Mouse (Mus musculus) 3134 (cell line): ENCODE data around the gene Ankra2.

Experiments used
- DNase-seq: peaks from one replicate; pipeline ENCODE4 v3.0.0-alpha.2; 2011; ENCODE audit warnings: low spot score; ENCODE audit not compliant: insufficient read length; ENCODE audit errors: extremely low read depth

Ankra2 gene

DNA sequence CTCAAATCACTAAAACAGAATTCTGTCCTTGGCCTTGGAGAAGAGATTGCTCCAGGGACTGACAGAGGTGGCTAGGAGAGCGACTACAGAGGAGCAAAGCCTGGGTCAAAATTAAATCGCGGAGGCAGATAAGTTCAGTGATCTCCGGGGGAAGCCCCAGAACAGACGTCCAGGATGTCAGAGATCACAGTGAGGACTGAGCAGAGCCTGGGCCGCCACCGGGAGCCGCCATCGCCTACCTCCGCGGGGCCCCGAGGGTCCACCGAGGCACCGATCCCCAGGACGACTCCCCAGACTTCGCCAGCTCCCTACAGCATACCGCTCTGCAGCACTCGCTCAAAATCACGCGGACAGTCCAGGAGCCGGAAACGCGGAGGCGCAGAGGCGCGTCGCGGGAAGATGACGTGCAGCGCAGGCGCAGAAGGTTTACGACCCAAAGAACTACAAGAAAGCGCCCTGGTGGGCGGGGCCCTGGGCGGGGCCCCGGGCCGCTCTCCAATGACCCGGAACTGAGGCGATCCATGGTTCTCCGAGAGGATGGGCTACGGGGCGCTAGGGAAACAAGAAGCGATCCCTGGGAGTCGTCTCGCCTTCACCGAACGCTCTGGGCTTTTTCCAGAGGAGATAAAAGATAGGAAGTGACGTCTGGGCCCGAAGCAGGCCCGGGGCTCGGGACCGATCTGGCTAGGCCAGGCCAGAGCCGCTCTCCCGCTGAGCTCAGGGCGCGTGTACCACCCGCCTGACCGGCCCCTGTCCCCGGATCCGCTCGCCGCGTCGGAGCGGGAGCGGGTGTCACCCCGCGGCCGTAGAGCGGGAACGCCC, at the start of gene Ankra2, which contains the start of gene Utp15:
TSS of gene Ankra2 (plus strand) at position 439 of the 822 bp plus-strand sequence.
TSS of gene Utp15 (minus strand) at position 406 of the 822 bp plus-strand sequence.
- peak; percentile 100 for DNase-seq

DNA sequence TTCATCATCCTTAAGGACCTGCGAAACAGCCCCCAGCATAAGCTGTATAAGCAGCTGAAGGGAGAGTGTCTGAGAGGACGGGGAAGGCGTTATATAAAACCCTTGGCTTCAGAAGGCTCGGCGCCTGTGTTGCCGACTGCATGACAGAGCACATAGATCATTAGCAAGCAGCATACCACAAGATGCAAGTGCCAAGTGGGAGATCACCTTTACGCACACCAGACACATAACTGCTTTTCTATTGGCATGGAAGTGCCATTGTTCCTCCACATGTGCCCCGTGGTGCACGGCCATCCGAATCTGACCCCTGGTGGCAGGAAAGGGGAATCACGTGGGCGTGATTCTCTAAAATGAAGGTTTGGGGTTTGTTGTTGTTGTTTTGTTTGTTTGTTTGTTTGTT, 40.0 kb upstream of the Ankra2 start:
- no peak for DNase-seq

DNA sequence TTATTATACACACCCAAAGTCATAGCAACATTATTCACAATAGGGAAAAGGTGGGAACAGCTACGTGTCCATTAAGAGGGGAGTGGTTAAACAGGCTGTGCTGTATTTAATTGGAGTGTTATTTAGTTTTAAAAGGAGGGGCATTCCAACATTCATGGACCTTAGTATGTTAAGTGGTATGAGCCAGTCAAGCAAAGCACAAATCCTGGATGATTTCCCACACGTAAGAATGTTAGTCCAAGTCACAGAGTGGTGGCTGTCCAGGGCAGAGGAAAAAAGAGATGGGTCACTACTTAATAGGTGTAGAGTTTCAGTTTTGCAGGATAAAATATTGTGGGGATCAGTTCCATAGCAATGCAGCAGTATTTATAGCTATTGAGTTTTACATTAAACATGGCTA, 36.6 kb upstream of the Ankra2 start:
- no peak for DNase-seq

DNA sequence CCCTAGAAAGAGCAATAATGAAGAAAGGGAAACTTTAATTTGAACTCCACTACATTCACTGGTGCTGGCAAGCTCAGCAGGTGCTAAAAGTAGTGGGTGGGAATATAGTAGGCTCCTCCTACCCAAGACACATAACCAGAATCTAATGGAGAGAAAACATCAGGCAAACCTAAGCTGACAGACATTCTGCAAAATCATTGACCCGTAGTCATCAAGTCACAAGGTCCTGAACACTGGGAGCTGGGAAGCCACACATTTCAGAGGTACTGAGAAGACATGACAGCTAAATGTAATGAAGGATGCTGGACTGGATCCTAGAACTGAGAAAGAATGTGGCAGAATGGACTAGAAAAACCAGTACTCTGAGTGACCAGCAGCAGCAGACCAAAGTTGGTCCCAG, 32.4 kb upstream of the Ankra2 start:
- DNase-seq, result no peak

DNA sequence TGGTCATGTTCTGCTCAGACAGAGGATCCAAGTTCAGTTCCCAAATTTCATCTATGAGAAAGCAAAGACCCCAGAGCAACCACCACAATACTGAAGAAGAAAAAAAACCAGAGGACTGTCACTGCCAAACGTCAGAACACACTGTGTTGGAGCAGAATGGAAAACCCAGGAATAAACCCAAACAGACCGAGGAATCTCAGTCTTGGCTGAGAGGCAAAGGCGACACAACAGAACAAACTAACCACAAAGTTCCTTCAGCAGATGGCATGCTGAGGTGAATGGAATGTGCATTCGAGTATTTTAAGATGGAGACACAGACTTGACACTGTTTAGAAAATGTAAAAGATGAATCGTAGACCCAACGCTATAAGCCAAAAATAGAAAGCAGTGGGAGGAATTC, 27.4 kb upstream of the Ankra2 start:
- no peak for DNase-seq

DNA sequence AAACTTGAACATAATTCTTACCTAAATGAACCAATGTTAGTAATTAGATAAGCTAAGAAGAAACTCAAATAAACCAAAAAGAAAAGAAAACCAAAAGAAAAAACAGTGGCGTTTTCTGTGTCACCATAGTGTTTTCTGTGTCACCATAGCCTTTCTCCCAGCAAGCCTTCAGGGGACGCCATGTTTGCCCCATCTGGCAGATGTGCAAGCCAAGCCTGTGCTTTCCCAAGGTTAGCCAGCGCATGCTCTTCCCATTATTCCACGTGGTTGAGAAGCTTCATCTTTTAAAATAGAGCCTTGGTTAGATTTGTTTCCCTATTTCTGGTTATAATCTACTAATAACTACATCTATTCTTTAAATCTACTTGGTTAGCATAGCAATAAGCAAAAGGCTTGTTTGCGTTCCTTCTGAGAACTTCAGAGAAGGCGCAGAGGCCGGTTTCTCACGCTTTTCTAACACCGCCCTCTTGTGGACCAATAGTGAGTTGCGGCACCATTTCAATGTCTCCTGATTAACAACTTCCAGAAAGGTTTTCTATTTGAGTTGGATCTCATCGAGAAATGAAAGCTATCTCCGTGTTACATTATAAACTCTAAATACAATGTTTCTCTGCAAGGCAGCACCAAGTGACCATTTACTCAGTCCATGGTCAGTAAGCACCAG, 22.8 kb upstream of the Ankra2 start:
- DNase-seq, result peak; percentile 20

DNA sequence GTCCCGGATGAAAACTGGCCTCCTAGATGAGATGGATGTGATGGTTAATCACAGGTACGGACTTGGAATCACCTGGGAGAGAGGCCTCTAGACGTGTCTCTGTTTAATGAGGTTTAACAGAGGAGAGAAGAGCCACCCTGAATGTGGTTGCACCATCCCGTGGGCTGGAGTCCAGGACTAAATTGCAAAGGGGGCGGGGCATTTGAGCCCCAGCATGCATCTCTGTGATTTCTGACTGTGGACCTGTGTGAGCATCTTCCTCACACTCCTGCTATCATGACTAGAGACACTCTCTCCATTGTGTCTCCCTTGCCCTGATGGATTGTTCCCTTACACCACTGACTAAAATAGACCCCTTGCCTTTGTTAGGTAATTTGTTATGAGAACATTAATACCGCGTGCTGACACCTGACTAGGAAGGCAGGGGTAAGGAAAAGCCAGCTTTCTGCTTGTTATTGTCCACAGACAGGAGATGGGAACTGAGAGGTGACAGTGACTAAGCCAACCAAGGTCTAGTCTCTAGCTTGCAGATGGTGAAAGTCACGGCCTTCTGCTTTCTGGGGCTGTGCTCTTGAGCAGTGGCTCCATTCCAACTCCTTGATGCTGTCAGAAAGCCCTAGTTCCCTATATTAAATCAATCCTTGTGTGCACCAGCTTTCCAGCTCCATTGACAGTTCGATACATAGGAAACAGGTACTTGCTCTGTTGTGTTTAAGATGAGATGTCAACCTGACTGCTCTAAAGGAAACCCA, 21.2 kb upstream of the Ankra2 start:
- DNase-seq, result no peak

DNA sequence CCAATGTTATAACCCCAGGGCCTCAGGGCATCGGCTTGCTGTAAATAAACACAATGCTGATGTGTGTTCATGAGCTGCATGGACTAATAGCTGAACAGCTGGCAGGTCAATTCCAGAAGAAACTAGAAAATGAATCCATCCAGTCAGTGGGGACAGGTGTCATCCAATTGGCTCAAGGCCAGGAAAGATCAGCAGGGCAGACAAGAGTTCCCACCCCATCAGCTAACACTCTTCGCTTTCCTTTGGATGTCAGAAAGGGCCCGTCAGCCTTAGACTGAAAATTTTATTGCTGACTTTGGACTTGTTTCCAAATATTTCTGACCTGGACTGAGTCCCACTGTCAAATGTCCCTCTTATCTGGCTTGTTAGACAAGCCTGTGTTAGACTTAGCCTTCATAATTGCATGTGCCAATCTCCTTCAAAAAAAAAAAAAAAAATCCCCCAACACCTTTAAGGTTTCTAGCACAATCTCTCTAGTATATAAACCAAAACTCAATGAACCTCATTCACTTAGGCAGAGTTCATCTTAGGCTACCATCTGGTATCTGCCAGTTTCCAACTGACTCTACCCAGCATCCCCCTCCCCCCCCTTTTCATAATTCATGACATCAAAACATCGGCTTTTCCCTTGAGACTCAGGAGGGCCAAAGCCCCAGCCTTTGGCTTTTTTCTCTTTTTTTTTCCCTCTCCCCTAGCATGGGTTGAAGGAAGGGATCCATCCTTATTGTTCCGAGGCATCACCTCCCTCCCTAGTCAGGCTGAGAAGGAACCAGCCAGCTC, 18.1 kb upstream of the Ankra2 start:
- no peak for DNase-seq

DNA sequence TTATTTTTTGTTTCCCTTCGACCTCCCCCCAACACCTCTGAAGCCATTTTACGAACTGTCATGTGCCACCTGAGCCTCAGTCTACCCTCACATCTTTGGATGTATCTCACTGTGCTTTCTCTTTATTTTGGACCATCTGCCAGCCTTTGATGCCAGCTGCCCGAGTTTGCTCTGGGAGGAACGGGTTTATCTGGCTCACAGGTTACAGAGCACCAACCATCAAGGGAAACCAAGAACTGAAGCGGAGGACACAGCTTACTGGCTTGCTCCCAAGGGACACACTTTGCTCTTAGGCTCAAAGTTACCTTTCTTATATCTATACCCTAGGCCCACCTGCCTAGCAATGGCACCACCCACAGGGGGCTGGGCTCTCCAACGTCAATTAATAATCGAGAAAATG, 17.5 kb upstream of the Ankra2 start:
- no peak for DNase-seq

DNA sequence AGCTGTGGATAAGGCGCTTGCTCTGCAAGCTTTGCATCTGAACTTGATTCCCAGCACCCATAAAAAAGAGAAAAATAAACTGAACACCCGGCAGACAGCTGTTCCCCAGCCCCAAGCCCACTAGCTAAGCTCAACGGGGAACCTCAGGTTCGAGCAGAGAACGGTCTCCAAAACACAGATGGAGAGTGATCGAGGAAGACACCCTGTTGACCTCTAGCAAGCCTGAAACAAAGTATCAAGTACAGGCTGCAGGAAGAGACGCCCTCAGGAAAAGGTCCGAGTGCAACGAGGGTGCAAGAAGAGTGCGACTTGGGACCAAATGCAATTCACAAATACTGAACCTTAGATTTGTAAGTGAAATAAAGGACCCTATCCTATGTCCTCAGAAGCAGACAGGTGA, 13.3 kb upstream of the Ankra2 start:
- no peak for DNase-seq

DNA sequence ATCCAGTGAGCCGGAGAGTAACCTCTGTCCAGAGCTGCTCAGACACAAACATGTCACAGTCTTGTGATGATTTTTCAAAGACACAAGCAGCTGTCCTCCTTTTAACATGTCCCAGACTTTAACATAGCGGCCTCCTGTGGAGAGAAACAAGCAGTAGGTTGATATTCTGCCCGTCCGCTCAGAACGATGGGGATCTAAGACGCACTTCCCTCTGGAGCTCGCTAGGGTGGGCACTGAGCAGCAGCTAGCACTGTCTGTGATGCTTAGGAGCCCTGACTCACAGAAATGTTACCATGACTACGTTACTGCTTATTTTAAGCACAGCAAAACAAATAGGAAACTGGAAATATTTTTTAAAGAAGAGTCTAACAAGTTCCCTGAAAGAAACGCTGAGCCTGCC, 8.0 kb upstream of the Ankra2 start:
- no peak for DNase-seq

DNA sequence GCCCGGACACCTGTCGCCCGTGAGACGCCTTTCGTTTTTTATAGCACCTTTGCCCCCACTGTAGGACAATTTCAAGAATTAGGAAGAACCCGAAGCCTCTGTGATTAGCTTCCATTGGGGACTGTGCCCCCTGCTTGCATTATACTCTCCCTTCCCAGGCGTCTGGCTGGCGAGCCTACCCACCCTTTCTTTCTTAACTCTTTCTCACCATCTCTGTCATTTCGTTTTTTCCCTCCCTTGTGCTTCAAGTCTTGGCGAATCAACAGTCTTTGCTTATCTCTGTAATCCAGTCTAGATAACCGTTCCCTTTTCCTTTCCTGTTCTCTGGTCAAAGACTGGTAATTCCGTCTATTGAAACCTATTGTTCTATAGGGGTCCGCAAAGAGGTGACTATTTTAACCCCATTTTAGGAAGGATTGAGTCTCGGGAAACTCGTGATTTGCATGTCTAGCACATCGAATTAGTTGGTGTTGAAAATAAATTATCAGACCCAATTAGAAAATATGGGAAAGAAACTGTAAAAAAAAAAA, 649 bp downstream of the Ankra2 start:
- DNase-seq, result no peak

DNA sequence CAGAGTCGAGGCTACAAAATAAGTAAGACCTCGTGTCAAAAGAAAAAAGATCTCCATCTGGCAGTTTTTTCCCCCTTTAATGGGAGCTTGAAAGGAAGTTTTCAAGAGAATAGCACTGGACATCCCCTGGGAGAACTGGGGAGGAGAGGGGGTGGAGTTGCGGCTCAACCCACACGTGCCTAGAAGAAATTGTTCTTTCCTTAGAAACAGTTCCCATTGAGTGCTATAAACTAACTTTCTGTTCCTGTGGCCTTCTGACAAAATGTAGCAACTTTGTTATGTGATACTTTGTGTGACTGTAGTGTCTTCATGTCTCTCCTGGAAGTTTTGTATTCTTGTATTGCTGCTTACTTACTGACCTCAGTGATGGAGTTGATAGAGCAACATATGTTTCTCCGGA, 1.2 kb downstream of the Ankra2 start:
- DNase-seq, result no peak

DNA sequence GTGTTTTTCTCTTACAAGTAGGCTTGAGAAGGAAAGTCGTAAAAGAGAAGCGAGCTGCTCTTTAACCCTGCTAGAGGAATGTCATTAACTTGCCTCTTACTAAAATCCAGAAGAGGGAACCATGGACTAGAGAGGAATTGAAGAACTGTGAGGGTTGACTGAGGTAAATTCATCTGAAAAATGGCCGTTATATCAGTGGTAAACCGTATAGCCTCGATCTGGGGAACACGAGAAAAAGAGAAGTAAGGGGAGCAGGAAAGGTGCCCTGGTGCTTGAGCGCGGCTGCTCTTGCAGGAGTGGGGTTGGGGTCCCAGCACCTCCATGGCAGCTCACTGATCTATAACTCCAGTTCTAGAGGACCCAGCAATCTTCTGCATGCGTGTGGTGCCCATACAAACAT, 11.1 kb downstream of the Ankra2 start:
- DNase-seq, result no peak

DNA sequence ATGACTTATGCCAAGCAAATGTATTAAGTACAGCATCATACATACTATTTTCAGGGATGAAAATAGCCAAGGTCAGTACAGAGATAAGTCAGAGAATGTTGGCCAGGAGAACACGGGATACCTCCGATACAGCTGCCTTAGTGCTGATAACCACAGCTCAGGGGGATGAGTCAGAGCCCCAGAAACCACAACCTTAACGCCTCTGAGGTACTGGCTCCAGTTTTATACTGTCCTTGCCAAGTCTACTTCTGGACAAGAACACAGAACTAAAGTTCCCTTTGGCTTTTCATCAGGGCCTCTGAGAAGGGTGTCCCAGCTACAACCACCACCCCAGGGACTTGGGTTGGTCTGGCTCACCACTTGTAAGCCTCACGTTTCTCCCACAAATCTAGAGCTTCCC, 12.8 kb downstream of the Ankra2 start:
- DNase-seq, result peak; percentile 48

DNA sequence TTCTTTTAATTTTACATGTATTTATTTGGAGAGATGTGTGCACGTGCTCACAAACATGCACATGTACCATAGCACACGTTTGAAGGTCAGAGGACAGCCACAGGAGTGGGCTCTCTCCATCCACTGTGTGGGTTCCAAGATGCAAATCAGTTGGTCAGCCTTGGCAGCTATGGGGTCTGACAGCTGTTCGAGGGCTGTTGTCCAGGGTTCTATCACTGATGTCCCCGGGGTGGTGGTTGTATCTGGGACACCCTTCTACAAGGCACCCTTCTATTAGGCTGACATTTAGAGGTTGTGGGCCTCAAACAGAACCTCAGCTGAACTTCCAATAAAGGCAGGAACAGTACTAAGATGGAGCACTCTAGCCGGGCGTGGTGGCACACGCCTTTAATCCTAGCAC, 13.4 kb downstream of the Ankra2 start:
- DNase-seq, result no peak

DNA sequence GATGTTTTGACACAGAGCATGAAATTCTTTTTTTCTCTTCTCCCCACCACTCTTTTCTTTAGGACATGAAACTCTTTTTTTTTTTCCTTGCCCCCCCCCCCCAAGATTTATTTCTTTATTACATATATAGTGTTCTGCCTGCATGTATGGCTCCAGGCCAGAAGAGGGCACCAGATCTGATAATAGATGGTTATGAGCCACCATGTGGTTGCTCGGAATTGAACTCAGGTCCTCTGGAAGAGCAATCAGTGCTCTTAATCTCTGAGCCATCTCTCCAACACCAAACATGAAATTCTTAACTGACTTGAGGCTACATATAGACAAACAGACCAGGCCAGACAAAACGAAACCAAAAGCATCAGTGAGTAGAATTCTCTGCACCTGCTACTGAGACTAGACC, 14.6 kb downstream of the Ankra2 start:
- DNase-seq, result no peak

DNA sequence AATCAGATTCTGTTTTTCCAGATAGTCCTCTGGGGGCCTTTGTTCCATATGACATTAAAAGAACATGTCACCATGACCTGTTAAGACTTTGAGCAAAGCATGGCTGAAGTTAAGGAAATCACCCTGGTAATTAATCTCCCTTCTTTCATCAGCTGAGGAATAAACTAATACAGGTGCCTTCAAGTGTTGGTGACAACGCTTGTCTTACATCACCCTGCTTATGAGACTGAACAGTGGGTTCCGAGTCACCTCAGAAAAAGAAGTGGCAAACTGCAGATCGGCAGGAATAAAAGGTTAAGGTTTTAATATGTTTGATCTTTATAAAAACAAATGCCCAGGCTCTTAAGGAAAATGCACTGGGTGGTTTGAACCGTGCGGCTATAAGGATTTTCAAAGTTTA, 16.8 kb downstream of the Ankra2 start, which contains the start of gene Gm21976:
TSS of gene Gm21976 (plus strand) at position 202 of the 400 bp plus-strand sequence.
- DNase-seq, result no peak

DNA sequence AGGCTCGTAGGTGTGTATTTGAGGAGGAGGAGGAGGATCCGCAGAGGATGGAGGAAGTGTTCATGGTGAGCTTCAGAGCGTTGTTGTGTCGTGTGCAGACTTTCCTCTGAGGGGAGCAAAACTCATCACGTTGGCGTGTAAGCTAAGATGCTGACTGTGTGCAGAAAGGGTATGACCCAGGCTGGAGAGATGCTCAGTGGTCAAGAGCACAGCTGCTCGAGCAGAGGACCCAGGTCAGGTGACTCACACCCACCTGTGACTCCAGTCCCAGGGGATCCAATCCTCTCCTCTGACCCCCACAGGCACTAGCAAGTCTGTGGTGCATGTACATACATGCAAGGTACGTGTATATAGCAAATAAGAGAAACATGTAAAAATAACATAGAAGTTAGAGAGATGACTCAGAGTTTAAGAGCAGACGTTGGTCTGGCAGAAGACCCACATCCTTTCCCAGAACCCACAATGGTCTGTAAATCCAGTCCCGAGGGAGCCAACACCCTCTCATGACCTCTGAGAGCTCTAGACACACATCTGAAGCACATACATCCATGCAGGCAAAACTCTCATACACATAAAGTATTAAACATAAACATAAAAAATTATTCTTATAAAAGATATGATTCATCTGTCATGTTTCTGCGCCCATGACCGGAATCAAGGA, 18.2 kb downstream of the Ankra2 start:
- DNase-seq, result peak; percentile 50

DNA sequence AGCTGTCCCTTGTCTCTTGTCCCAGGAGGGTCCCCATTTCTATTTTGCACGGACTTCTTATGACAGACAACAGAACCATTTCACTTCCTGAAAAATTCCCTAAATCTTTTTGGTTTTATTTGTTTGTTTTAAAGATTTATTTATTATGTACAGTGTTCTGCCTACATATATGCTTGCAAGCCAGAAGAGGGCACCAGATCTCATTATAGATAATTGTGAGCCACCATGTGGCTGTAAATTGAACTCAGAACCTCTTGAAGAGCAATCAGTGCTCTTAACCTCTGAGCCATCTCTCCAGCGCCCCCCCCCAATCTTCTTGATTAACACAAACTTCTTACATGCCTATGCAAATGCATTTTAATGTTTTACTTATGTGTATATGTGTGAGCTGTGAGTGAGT, 27.8 kb downstream of the Ankra2 start:
- no peak for DNase-seq
